Mouse (Mus musculus) heart, adult 2 months (tissue): ENCODE results near the gene Ube2e3. TPM values are rescaled to one million over a fixed set of nuclear protein-coding genes. Genes with fewer than 3 reads are reported as not detected.

Experiments used
- DNase-seq, 2 experiments: peaks; one replicate each; pipeline ENCODE4 v3.0.0; 2021
- H3K27ac ChIP-seq: fragments of 200-600 bp; 2 replicates; pipeline ENCODE4 v1.8.1; 2022
- H3K27me3 ChIP-seq: fragments of 200-500 bp; 2 replicates; pipeline ENCODE4 v1.6.1; 2012; ENCODE audit warnings: mild to moderate bottlenecking, low read length, inconsistent platforms, mixed read lengths; ENCODE audit not compliant: control insufficient read depth, insufficient read depth
- H3K36me3 ChIP-seq: fragments of 200-500 bp; 2 replicates; pipeline ENCODE4 v1.6.1; 2012; ENCODE audit warnings: low read length, inconsistent platforms; ENCODE audit not compliant: control insufficient read depth, insufficient read depth
- H3K4me1 ChIP-seq: fragments of 200-500 bp; 2 replicates; pipeline ENCODE4 v1.6.1; 2011; ENCODE audit warnings: low read length; ENCODE audit not compliant: control insufficient read depth, insufficient read depth
- H3K4me3 ChIP-seq: fragments of 200-600 bp; 2 replicates; pipeline ENCODE4 v1.8.1; 2022
- H3K79me2 ChIP-seq: fragments of 200-500 bp; replicated peaks from 2 replicates; pipeline ENCODE4 v1.6.1; 2012; ENCODE audit warnings: mild to moderate bottlenecking, inconsistent platforms, low read length, moderate library complexity, mixed read lengths; ENCODE audit not compliant: control insufficient read depth, insufficient read depth
- H3K9ac ChIP-seq: fragments of 200-500 bp; 2 replicates; pipeline ENCODE4 v1.6.1; 2012; ENCODE audit warnings: low read depth, mild to moderate bottlenecking, control low read depth, inconsistent platforms, low read length, mixed read lengths
- CTCF ChIP-seq: fragments of 200-600 bp; IDR thresholded peaks from 2 replicates; pipeline ENCODE4 v1.8.1; 2022; ENCODE audit warnings: antibody characterized with exemption, mild to moderate bottlenecking, moderate library complexity
- EP300 ChIP-seq: fragments of 200-500 bp; IDR thresholded peaks from 2 replicates; pipeline ENCODE4 v1.6.1; 2011; ENCODE audit warnings: low read depth, low read length, control low read depth; ENCODE audit not compliant: insufficient read depth
- POLR2A ChIP-seq: fragments of 200-500 bp; IDR thresholded peaks from 2 replicates; pipeline ENCODE4 v1.6.1; 2011; ENCODE audit warnings: mild to moderate bottlenecking, low read depth, low read length, control low read depth; ENCODE audit not compliant: insufficient read depth
- WGBS: fragments of 180-500 bp; shearing (Covaris S2); methylation state at CpG from one replicate; pipeline ENCODE4 v1.1.7; 2018; 5-methylcytosine and 5-hydroxymethylcytosine counted together
- intact Hi-C: fragments of 180-260 bp; cut with DNase I; formaldehyde crosslinking; loops from one replicate; pipeline ENCODE4 v1.15.1; 2025
- polyA plus RNA-seq: library from polyadenylated mRNA; depleted of rRNA; stranded (reverse); fragments of >200 nt; gene quantifications from 2 replicates; pipeline ENCODE4 v1.2.3, GENCODE M21; 2012
- total RNA-seq, 2 experiments: library from RNA; stranded (reverse); gene quantifications; 2 replicates each; pipeline ENCODE4 v1.2.3; 2021

Ube2e3 gene
- total and polyA plus RNA-seq, 3 experiments: 20.9 to 47.8 (median 42.1) TPM

DNA sequence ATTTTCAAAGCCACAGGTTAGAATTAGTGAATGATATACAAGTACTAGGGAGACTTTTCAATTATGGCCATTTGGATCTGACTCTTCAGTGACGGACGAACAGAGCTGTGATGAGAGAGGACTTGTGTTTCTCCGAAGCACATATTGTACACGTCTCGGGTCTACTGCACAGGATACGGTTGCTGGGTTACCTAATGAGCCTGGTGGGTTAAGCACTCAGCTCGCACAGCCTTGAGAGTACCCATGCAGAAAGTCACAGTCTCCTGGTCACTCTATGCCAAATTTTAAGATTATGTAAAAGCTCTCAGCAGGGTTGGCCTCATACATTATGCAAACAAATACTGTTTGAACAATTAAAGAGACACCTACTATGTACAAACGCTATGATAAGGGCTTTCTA is 13.6 kb upstream of the Ube2e3 start:
- TF ChIP-seq CTCF: no peak
- no peak overlapping the region for H3K4me3 ChIP-seq
- H3K27ac ChIP-seq: no peak overlapping the region
- no peak overlapping the region for H3K9ac ChIP-seq
- H3K36me3 ChIP-seq: no peaks in the 10 kb centered on the region
- DNase-seq: no peak
- H3K79me2 ChIP-seq: no peaks in the 10 kb centered on the region
- 74% methylated on average over 8 of the region's 8 CpGs for WGBS
- no peaks in the 10 kb centered on the region for H3K4me1 ChIP-seq
- no peaks in the 10 kb centered on the region; the same call in 1 of the 2 replicates for H3K27me3 ChIP-seq
- intact Hi-C loops: no loop called here

DNA sequence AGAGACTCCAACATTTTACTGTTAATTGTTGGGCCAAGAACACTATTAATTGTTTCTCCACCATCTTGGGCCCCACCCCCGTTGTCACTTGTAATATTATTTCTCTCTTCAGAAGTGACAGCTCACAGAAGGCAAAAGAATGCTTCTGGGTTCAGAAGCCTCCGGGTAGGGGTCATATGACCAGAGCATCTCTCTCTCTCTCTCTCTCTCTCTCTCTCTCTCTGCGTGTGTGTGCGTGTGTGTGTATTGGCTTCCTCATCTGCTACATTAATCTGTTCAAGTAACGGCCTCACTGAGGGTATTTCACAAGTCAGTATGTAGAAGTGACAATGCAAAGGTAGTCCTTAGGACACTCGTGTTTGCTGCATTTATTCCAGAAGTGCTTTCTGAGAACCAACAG is 9.3 kb upstream of the Ube2e3 start:
- Histone ChIP-seq H3K79me2 (no peaks in the 10 kb centered on the region), H3K27ac (no peak overlapping the region), H3K4me1 (no peaks in the 10 kb centered on the region), H3K4me3 (no peak overlapping the region), H3K27me3 (no peaks in the 10 kb centered on the region; the same call in 1 of the 2 replicates), H3K36me3 (no peaks in the 10 kb centered on the region), H3K9ac (no peak overlapping the region)
- no peak for TF ChIP-seq POLR2A
- TF ChIP-seq EP300: no peak
- no peak for TF ChIP-seq CTCF
- 80% methylated on average over 6 of the region's 6 CpGs for WGBS
- intact Hi-C loops: no loop called here
- DNase-seq: no peak

DNA sequence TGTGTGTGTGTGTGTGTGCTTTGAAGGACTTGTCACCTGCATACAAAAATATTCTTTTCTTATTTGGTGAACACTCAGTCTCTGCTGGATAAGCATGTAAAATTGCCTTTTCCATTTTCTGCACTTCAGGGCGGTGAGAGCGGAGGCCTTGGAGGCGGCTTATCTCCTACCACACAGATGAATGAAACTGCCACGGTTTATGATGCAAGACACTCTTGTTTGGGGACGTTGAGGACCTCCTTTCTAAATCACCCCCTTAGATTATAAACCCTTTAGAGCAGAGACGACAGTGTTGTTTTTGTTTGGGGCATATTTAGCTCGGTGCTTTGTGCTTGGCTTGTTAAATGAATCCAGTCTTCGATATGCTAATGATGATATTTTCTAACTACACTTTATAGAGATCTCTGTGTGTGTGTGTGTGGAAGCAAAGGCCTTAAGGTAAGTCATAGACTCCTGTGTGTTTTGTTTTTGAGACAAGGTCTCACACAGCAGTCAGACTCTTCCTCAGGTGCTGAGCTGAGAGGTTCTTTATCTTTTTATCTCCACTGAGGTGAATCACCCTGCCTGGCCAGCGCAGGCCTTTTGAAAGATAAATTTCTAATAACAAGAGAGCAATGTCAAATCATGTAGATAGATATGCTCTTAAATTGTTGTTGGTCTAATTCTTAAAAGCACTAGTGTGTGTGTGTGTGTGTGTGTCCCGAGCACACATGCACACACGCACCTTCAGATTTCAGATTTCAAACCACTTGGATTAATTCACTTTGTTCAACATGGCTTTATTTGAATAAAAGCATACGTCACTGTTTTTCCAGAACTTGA is 8.4 kb upstream of the Ube2e3 start:
- TF ChIP-seq EP300 (no peak), CTCF (no peak), POLR2A (no peak)
- DNase-seq: no peak
- H3K9ac ChIP-seq: no peak overlapping the region
- H3K4me3 ChIP-seq: no peak overlapping the region
- intact Hi-C loops: no loop called here
- 80% methylated on average over 12 of the region's 12 CpGs for WGBS
- H3K36me3 ChIP-seq: no peaks in the 10 kb centered on the region
- H3K27me3 ChIP-seq: no peaks in the 10 kb centered on the region; the same call in 1 of the 2 replicates
- H3K79me2 ChIP-seq: no peaks in the 10 kb centered on the region
- no peaks in the 10 kb centered on the region for H3K4me1 ChIP-seq
- no peak overlapping the region for H3K27ac ChIP-seq

DNA sequence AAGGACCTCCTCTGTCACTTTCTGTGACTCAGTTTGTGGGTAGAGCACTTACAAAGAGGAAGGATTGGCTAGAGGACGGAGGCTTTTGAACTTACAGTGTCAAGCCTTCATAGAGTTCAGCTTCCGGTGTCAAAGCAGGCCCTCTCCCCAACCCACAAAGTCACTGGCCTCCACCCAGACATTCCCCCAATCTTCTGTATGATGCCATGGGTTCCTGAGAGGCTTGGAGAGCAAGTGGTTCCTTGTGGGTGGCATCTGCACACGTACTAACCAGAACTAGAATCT is 7.9 kb upstream of the Ube2e3 start:
- Histone ChIP-seq H3K27ac (no peak overlapping the region), H3K36me3 (no peaks in the 10 kb centered on the region), H3K4me1 (no peaks in the 10 kb centered on the region), H3K79me2 (no peaks in the 10 kb centered on the region), H3K27me3 (no peaks in the 10 kb centered on the region; the same call in 1 of the 2 replicates), H3K9ac (no peak overlapping the region), H3K4me3 (no peak overlapping the region)
- intact Hi-C loops: no loop called here
- 82% methylated on average over 3 of the region's 3 CpGs for WGBS
- no peak for DNase-seq
- no peak for TF ChIP-seq CTCF
- TF ChIP-seq EP300: no peak
- TF ChIP-seq POLR2A: no peak

DNA sequence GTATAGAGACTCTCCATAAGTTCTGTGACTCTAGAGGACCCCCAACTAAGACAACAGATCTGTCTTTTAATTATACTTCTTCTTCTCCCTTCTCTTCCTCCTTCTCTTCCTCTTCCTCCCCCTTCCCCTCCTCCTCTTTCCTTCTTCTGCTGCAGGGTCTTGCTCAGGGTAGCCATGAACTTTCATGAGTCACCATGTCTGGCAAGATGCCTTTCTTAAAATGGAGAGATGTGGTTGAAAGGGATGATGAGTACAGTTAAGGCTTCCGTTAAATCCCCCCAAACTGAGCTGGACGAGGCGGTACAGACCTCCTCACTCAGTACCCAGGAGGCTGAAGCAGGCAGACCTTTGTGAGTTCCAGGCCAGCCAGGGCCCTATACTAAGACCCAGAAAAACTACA is 3.8 kb upstream of the Ube2e3 start:
- Histone ChIP-seq H3K4me1 (no peaks in the 10 kb centered on the region), H3K27me3 (no peaks in the 10 kb centered on the region), H3K36me3 (no peaks in the 10 kb centered on the region), H3K27ac (no peak overlapping the region), H3K4me3 (no peak overlapping the region), H3K79me2 (no peaks in the 10 kb centered on the region), H3K9ac (no peak overlapping the region)
- 87% methylated on average over 3 of the region's 3 CpGs for WGBS
- DNase-seq: no peak
- intact Hi-C loops: no loop called here
- TF ChIP-seq CTCF (no peak), POLR2A (no peak), EP300 (no peak)

DNA sequence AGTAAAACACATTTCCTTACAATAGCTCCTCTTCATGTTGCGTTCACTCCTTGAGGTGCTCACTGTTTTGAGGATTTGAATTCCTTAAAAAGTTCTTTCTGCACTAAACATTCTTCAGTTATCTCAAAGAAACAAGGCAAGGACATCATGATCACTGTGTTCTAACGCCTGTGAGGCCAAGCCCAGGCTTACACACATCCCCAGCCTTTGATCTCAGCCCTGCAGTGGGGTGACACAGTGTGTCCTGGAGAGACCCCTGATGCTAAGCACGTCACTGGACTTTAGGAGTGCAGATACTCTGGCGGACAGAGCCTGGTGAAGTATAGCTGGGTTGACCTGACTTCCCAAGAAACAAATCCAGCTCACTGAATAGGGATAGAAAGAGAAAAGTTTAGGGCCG is 3.1 kb upstream of the Ube2e3 start:
- Histone ChIP-seq H3K4me3 (no peak overlapping the region), H3K36me3 (no peaks in the 10 kb centered on the region), H3K79me2 (no peaks in the 10 kb centered on the region), H3K27me3 (no peaks in the 10 kb centered on the region), H3K27ac (no peak overlapping the region), H3K4me1 (no peaks in the 10 kb centered on the region), H3K9ac (no peak overlapping the region)
- TF ChIP-seq POLR2A (no peak), EP300 (no peak), CTCF (no peak)
- intact Hi-C loops: loop anchor here (5.0 kb wide), 1 partner anchor 42 kb away; no protein-coding TSS in a partner anchor
- DNase-seq: no peak
- 75% methylated on average over 5 of the region's 5 CpGs for WGBS
